Mouse (Mus musculus) embryonic facial prominence, embryonic 10.5 days (tissue): Measurements from ENCODE around the gene Lhfpl1. TPM values are rescaled to one million over a fixed set of nuclear protein-coding genes. Genes with fewer than 3 reads are reported as not detected.
"Not testable (repeated sequence)": the region's sequence is repeated elsewhere in the genome, so short reads cannot be mapped to it uniquely, and the experiment has no call there.

ENCODE experiments used
- DNase-seq: peaks from one replicate; pipeline ENCODE4 v3.0.0-alpha.2; 2017; ENCODE audit warnings: low spot score
- H3K27ac ChIP-seq: fragments of 300-500 bp; sonication (generic); replicated peaks from 2 replicates; pipeline ENCODE4 v1.5.1; 2016; ENCODE audit warnings: mild to moderate bottlenecking
- H3K27me3 ChIP-seq: fragments of 300-500 bp; sonication (generic); replicated peaks from 2 replicates; pipeline ENCODE4 v1.6.1; 2016; ENCODE audit warnings: low read depth, mild to moderate bottlenecking; ENCODE audit not compliant: poor library complexity, severe bottlenecking
- H3K36me3 ChIP-seq: fragments of 300-500 bp; sonication (generic); replicated peaks from 2 replicates; pipeline ENCODE4 v1.6.1; 2016; ENCODE audit warnings: mild to moderate bottlenecking, moderate library complexity
- H3K4me1 ChIP-seq: fragments of 300-500 bp; sonication (generic); 2 replicates; pipeline ENCODE4 v1.6.1; 2016
- H3K4me3 ChIP-seq: fragments of 300-500 bp; sonication (generic); 2 replicates; pipeline ENCODE4 v1.5.1; 2016; ENCODE audit warnings: mild to moderate bottlenecking, moderate library complexity
- H3K9me3 ChIP-seq: fragments of 300-500 bp; sonication (generic); 2 replicates; pipeline ENCODE4 v1.6.1; 2016; ENCODE audit warnings: mild to moderate bottlenecking
- WGBS: fragments of 180-500 bp; shearing (Covaris S2); methylation state at CpG from one replicate; pipeline ENCODE4 v1.1.7; 2016; 5-methylcytosine and 5-hydroxymethylcytosine counted together
- polyA plus RNA-seq: library from polyadenylated mRNA; unstranded; fragments of >200 nt; fragmentation: Nextera tagmentation; extraction: Ambion mirVana; gene quantifications from 2 replicates; pipeline ENCODE4 v1.2.1, GENCODE M21; 2016

The Lhfpl1 gene
- 0.84 and 1.7 TPM in 2 replicates for polyA plus RNA-seq

DNA sequence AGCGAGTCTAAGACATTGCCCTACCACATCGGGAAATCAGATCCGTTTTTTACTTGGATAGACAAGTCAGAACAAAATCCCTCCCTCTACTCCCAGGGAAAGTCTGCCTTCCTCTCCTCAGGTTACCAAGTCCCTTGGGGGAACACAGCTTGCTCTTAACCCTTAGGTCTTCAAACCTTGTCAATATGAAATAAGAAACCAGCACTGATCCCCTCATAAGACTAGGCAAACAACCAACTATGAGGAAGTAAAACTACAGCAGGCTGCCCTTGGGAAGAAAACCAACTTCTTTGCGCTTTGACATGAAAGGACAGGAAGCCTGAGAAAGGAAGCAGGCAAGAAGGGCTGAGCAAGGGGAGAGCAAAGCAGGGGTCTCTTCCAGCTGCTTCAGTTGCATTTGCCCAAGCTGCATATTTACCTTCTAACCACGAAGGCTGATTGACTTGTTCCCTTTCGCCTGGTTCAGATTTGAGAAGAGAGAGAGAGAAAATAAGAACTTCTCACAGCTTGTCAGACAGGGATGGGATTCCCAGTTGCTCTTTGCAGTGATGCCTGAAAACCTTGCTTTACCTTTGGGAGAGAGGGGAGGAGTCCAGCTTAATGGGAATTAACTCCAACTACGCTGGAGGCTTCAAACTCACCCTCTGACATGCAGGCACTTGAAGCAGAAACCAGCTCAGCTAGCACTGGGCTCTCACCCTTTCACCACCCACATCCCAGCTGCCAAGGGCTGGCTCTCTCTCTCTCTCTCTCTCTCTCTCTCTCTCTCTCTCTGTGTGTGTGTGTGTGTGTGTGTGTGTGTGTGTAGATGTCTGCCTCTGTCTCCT lies at the start of gene Lhfpl1:
TSS of gene Lhfpl1 (minus strand) at position 713 of the 827 bp plus-strand sequence.
- Histone ChIP-seq H3K9me3 (no peaks in the 10 kb centered on the region), H3K4me1 (peaks cover 6% of the 10 kb centered on the region), H3K27me3 (peaks cover 18% of the 10 kb centered on the region; the same call in 1 of the 2 replicates), H3K36me3 (no peaks in the 10 kb centered on the region), H3K4me3 (0 out of 2 replicates have a peak within 1 kb of the TSS, but pooled peaks have one; percentile 28), H3K27ac (peak within 1 kb of the TSS; percentile 72)
- DNase-seq, result peak; percentile 51
- WGBS, result 30% methylated on average over 7 of the region's 7 CpGs

DNA sequence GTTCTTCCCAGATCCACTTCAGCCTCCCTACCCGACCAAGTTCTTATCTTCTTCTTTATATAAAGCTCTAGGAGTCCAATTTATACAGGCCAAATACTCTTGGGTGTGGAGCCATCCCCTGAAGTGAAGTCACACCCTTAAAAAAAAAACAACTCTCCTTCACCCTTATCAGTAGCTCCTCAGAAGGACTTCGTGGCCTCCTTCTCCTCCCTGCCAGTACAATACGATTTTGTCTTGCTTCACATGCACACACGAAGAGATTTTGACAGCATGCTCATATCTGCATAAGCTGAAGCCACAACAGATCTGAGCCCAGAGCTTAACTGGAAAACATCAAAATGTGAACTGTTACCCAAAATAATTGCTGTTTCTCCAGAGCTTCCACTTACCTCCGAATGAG lies 22.9 kb upstream of the Lhfpl1 start:
- no peaks in the 10 kb centered on the region for H3K9me3 ChIP-seq
- WGBS, result 71% methylated on average over 5 of the region's 5 CpGs
- H3K4me3 ChIP-seq, result no peak overlapping the region
- H3K27ac ChIP-seq, result no peak overlapping the region
- peaks cover 41% of the 10 kb centered on the region for H3K27me3 ChIP-seq
- no peak for DNase-seq
- no peaks in the 10 kb centered on the region for H3K36me3 ChIP-seq
- no peaks in the 10 kb centered on the region for H3K4me1 ChIP-seq

DNA sequence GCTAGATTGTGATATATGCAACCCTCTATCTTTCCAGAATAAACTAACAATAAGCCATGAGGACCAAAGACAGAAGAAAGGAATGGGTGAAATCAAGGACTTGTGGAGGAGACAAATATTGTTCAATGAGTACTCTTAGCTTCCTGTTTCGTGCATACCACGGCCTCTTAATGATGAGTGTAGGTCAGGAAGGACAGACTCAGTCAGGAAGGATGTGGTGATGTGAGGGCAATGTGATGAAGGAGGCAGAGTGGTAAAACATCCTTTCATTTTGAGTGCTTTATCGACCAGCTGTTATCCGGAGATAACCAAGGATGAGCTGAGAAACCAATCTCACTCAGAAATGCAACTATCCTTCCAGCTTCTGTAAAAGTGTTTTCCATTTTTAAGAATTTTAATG lies 13.6 kb upstream of the Lhfpl1 start:
- 95% methylated on average over 4 of the region's 4 CpGs for WGBS
- Histone ChIP-seq H3K4me3 (no peak overlapping the region), H3K9me3 (no peaks in the 10 kb centered on the region), H3K27me3 (peaks cover 23% of the 10 kb centered on the region), H3K27ac (no peak overlapping the region), H3K4me1 (no peaks in the 10 kb centered on the region), H3K36me3 (no peaks in the 10 kb centered on the region)
- DNase-seq, result no peak

DNA sequence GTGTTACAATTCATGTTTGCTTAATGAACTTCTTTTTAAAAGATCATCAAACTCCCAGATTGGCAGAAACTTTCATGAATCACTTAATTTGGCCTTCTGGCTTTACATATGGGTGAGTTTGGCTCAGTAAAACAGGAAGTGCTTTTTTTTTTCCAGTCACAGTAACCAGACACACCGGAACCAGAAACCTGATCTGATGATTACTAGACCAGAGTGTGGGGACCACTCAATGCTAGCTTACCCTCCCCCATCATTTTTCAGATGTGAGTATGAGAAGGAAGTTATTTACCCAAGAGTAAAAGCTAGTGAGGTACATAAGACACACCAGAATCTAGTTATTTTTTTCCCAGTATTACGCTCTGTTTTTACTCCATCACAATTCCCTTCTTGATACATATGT lies 6.5 kb downstream of the Lhfpl1 start:
- WGBS, result 66% methylated on average over 2 of the region's 2 CpGs
- no peak for DNase-seq
- Histone ChIP-seq H3K9me3 (no peaks in the 10 kb centered on the region), H3K27me3 (peaks cover 13% of the 10 kb centered on the region; the same call in 1 of the 2 replicates), H3K4me1 (no peaks in the 10 kb centered on the region), H3K27ac (no peak overlapping the region), H3K36me3 (no peaks in the 10 kb centered on the region), H3K4me3 (no peak overlapping the region)

DNA sequence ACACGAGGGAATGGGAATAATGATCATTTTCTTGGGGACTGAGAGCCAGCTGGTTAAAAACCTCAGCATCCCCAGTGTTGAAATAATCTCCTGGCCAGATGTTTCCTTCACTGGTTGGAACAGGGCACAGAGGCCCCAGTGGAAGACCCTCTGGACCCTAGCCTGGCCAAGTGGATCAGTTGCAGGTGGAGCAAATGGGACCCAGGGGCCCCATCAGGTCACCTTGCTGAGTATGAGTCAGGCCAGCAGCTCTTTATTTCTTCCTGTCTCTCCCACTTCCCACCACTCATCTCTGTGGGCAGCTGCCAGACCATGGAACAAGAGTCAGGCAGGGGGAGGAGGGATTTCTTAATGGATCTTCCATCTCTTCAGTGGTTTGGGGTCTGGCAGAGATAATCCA lies 12.7 kb downstream of the Lhfpl1 start:
- no peak overlapping the region for H3K4me3 ChIP-seq
- no peaks in the 10 kb centered on the region for H3K36me3 ChIP-seq
- no peak for DNase-seq
- H3K9me3 ChIP-seq, result no peaks in the 10 kb centered on the region
- no peaks in the 10 kb centered on the region for H3K4me1 ChIP-seq
- H3K27me3 ChIP-seq, result peaks cover 21% of the 10 kb centered on the region; the same call in 1 of the 2 replicates
- 62% methylated on average over 1 of the region's 1 CpGs for WGBS
- H3K27ac ChIP-seq, result no peak overlapping the region

DNA sequence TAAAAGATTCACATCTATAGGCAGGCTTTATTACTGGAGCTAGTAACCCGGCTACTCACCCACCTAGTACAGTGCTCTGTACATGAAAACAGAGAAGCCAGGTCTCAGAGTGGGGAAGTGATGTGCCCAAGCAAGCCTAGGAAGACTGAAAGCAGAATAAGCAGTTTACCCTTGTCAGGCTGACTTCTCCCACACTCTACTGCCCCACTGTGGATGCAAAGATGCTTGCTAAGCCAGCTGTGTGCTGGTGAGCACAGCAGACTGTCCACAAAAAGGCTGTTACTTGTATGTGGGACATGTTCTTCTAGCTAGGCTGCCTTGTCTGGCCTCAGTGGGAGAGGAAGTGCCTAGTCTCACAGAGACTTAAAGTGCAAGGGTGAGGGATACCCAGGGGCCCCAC lies 40.3 kb downstream of the Lhfpl1 start:
- Histone ChIP-seq H3K36me3 (no peaks in the 10 kb centered on the region), H3K4me3 (no peak overlapping the region), H3K27me3 (no peaks in the 10 kb centered on the region), H3K9me3 (no peaks in the 10 kb centered on the region), H3K27ac (no peak overlapping the region; the same call in 1 of the 2 replicates), H3K4me1 (no peaks in the 10 kb centered on the region)
- 83% methylated on average over 1 of the region's 1 CpGs for WGBS
- peak; percentile 12 for DNase-seq

DNA sequence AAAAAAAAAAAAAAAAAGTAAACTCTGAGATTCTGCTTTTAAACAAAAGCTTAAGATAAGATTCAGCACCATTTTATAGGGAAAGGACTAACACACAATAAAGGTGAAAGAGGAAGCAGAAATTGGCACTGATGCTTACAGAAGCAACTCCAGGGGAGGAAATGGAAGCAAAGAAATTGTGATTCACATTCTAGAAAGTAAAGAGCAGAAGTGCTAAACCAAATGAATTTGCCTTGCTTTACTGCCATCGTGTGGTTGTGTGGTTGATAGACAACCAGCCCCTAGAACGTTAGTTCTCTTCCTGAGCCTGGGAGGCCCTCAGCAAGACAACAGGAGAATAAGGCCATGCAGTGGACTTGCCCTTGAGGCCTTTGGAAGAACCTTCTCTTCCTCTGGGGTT lies 41.7 kb downstream of the Lhfpl1 start:
- no peaks in the 10 kb centered on the region for H3K9me3 ChIP-seq
- H3K36me3 ChIP-seq, result no peaks in the 10 kb centered on the region
- H3K4me3 ChIP-seq, result no peak overlapping the region
- H3K4me1 ChIP-seq, result no peaks in the 10 kb centered on the region
- no peak overlapping the region for H3K27ac ChIP-seq
- H3K27me3 ChIP-seq, result no peaks in the 10 kb centered on the region
- WGBS, result 3% methylated on average over 2 of the region's 2 CpGs
- peak; percentile 16 for DNase-seq

DNA sequence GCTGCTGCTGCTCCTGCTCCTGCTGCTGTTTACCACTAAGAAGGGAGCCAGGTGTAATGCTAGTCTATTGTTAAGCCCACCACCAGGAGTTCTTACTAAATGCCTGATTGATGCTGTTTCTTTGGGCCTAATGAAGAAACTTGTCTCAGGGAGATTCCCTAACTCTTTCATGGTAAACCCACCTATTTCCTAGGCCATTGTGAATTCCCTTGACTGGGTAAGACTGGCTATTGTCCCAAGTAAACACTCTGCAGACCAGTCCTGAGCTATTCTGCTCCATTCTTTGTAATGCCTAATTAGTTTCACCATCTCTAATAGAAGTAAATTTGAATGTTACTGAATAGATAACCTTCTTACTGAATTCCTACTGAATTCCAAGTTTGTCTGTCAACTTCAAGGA lies 48.7 kb downstream of the Lhfpl1 start:
- not testable (repeated sequence) for H3K9me3 ChIP-seq, H3K36me3 ChIP-seq, H3K4me1 ChIP-seq, DNase-seq, H3K27ac ChIP-seq, H3K27me3 ChIP-seq, H3K4me3 ChIP-seq

DNA sequence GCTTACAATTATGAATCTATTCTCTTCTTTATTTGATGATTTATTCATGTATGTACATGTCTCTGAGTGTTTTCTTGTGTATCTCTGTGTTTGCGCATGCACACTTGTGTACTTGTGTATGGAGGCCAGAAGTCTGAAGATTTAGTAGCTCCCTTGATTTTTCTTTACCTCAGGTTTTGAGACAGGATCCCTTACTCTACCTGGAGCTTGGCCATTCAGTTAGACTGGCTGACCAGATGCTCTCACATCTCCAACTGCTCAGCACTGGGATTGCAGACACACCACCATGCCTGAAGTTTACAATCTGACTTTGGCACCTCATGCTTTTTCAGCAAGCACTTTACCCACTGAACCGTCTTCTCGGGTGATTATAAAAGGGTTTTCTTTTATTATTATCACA lies 76.7 kb downstream of the Lhfpl1 start:
- no peaks in the 10 kb centered on the region for H3K4me1 ChIP-seq
- no peak for DNase-seq
- H3K36me3 ChIP-seq, result no peaks in the 10 kb centered on the region
- WGBS, result 80% methylated on average over 3 of the region's 3 CpGs
- no peak overlapping the region for H3K27ac ChIP-seq
- 0 out of 2 replicates have a peak, but pooled peaks cover 4% of the 10 kb centered on the region for H3K27me3 ChIP-seq
- H3K4me3 ChIP-seq, result no peak overlapping the region
- H3K9me3 ChIP-seq, result no peaks in the 10 kb centered on the region

DNA sequence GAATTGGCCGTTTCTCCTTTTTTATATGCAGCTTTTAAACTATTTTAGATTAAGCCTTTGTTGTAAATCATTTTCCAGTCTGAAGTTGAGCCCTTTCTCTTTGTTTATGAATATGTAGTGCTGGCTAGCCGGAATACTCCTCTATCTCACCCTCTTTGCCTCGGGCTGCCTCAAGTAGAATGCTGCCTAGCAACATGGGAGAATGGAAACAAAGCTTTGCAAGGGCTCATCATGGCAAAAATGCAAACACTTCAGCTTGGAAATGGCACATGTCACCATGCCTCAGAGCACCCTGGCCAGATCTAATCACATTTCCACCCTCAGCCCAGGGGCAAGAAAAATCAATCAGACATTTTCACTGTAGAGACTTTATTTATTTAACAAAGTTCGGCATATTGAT lies 77.1 kb downstream of the Lhfpl1 start:
- peak; percentile 7 for DNase-seq
- WGBS, result 61% methylated on average over 4 of the region's 4 CpGs
- no peaks in the 10 kb centered on the region for H3K36me3 ChIP-seq
- H3K4me1 ChIP-seq, result no peaks in the 10 kb centered on the region
- 0 out of 2 replicates have a peak, but pooled peaks cover 4% of the 10 kb centered on the region for H3K27me3 ChIP-seq
- no peaks in the 10 kb centered on the region for H3K9me3 ChIP-seq
- H3K27ac ChIP-seq, result no peak overlapping the region
- no peak overlapping the region for H3K4me3 ChIP-seq

DNA sequence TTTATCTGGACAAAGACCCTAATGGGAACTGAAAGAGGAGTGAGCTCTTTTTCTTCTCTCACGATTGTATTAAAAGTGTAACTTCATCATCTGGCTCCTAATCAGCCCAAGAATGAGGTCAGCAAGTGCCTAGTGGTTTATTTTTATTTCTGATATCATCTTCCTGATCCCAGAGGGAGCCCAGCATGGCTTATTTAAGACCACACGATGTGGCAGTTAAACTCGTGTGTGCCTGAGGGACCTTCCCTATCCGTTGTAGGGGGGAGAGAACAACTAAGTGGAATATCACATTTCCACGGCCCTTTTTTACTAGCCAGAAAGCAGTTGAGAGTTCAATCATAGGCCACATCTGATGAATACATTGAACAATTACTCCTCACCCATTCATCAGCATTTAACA lies 87.1 kb downstream of the Lhfpl1 start:
- Histone ChIP-seq H3K27ac (no peak overlapping the region), H3K27me3 (peaks cover 8% of the 10 kb centered on the region), H3K36me3 (no peaks in the 10 kb centered on the region), H3K4me3 (no peak overlapping the region), H3K9me3 (no peaks in the 10 kb centered on the region), H3K4me1 (no peaks in the 10 kb centered on the region)
- DNase-seq, result no peak
- 44% methylated on average over 5 of the region's 5 CpGs for WGBS
